Mouse (Mus musculus): ENCODE results near the gene Tmem177.
A peak's percentile ranks its signal among the peaks of the same experiment; 100 is the strongest.

The Tmem177 gene

GRCm38 (mm10) chr1:119912953-119913814, at the start of gene Tmem177:
Gene Tmem177, minus strand, starts transcription at chr1:119913208.
- peak; percentile 98 for DNase-seq

DNA sequence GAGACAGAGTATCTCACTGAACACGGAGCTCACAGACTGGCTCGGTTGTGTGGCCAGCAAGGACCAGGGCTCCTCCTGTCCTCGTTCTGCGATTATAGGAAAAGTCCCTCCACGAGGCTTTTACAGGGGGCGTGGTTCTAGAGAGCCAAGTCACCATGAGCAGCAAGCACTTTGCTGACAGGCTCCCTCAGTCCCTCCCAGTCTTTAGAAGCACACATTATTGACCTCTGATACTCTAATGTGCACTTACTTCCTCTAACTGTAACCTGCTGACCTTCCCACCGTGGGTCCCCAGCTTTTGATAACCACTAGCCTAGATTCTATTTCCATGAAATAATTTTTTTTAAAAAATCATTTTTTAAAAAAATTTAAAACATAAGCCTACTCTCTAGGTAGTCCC, 46.9 kb upstream of the Tmem177 start:
- DNase-seq, result no peak

DNA sequence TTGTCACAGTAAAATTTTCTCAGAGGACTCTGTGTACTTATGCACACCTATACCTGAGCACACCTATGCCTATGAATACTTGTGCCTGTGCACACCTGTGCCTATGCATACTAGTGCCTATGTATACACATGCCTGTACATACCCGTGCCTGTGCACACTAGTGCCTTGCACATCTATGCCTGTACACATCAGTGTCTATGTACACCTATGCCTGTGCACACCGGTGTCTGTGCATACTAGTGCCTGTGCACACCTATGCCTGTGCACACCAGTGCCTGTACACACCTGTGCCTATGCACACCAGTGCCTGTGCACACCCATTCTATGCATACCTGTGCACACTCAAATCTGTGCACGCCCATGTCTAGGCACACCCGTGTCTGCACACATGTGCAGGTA, 46.5 kb upstream of the Tmem177 start:
- DNase-seq, result no peak

- DNase-seq, result no peak
Measured at GRCm38 (mm10) chr1:119957716-119958222, 44.8 kb upstream of the Tmem177 start.

- no peak for DNase-seq
Measured at GRCm38 (mm10) chr1:119954680-119955079, 41.7 kb upstream of the Tmem177 start.

GRCm38 (mm10) chr1:119953456-119953855, 40.4 kb upstream of the Tmem177 start:
- DNase-seq, result no peak

DNA sequence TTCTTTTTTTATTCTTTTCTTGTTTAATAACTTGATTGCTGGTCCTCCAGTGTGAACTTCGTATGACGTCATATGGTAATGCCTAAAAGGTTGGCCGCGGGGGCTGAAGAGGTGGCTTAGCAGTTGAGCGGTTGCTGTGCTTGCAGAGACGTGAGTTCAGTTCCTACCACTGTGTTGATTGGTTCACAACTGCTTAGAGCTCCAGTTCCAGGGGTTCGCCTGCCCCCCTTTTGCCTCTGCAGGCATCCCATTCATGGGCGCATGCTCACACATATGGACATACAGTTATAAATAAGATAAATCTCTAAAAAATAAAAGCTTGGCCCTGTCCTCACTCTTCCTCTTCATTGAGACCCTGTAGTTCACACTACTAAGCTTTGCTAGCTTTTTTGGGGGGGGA, 37.1 kb upstream of the Tmem177 start:
- no peak for DNase-seq

DNA sequence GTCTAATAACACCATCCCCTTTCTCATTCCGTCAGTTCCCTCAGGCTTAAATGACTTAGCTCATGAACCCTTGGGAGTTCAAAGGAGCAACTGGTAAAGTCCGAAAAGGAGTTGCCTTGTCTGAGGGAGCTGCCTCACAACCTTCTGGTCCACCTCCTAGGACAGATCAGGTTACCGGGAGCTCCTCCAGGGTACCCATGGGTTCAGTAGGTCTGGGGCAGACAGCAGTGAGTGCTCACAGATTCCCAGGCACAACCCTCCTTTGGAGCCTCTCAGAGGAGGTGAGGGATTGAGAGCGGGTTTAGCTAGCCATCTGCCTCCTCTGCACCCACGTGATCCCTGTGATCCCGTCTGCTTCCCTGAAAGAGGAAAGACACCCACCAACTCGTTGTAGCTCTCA, 23.9 kb upstream of the Tmem177 start:
- DNase-seq, result no peak

- no peak for DNase-seq
Measured at GRCm38 (mm10) chr1:119931421-119932150, 18.6 kb upstream of the Tmem177 start.

DNA sequence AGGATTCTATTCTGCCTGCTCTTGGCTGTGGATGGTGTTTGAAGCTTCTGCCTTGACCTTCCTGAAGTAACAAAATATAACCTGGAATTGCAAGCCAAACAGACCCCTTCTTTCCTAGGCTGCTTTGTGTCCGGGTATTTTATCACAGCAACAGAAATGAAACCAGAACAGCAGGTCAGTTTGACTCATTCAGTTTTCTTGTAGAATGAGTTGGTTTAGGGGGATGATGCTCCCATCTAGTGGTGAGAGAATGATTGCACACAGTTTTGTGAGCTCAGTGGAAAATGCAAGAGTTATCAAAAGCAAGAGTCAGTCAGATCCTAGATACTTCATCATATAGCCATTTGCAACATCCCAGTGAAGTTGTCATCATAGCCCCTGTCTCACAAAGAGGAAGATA, 16.7 kb upstream of the Tmem177 start:
- no peak for DNase-seq

DNA sequence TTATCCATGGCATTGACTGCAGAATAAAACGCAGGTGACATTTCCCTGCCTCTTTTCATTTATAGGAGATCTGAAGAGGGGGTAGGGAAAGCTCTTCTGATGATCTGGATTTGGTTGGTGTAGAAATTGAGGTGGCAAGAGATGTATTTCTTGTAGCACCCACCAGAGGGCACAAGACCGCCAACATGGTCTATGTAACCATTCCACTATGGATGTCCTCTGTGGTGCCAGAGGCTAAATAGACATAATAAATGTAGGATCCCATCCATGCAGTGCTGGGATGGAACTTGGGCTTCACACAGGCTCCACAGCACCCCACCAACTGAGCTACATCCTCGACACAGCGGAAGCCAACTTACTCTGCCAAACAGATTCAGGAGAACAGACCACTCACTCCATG, 6.3 kb upstream of the Tmem177 start:
- peak; percentile 36 for DNase-seq

DNA sequence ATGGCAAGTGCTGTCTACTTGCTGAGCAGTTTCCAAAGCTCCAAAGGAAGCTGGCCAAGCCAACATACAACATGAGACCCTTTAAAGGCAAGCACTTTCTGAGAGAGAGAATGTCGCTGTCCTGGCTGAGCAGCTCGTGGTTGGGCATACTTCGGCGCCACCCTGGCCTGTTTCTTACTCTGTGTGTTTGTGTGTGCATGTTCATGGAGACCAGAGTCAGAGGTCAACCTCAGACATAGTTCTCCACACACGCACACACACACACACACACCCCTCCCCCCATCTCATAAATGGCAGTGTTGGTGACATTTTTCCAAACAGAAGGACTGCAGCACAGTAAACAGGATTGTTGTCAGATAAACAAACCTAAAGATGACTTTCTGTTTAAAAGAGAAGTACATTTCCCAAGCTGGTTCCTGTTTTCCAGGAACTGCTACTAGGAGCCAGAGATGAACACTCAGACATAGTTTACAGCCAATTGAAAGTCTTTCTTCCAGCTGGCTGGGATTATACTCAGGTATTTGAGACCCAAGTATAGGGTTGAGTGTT, 3.9 kb upstream of the Tmem177 start:
- no peak for DNase-seq

DNA sequence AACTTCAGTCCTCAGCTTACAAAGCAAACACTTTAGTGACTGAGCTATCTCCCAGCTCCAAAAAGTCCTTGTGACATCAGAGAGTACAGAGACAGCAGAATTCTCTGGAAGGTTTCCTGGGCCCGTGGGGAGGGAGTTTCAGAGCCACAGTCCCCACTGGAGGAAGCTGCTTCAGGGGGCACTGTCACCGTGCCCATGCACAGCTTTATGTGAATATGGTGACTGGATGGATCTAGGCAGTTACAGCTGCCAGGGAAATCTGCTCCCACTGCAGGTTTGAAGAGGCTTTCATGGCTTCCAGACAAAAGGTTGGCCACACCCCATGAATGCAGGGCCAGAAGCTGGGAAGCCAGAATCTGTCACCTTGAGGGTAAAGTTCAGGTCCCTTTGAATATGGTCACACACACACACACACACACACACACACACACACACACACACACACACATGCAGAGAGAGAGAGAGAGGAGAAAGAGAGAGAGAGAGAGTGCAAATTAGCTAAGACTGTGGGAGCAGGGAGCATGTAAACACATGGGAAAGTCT, 5.7 kb downstream of the Tmem177 start:
- DNase-seq, result no peak

- DNase-seq, result no peak
Measured at GRCm38 (mm10) chr1:119903231-119903620, 9.8 kb downstream of the Tmem177 start.

GRCm38 (mm10) chr1:119902551-119903230, 10.3 kb downstream of the Tmem177 start:
- DNase-seq, result no peak

- no peak for DNase-seq
Measured at GRCm38 (mm10) chr1:119899195-119900123, 13.5 kb downstream of the Tmem177 start.

DNA sequence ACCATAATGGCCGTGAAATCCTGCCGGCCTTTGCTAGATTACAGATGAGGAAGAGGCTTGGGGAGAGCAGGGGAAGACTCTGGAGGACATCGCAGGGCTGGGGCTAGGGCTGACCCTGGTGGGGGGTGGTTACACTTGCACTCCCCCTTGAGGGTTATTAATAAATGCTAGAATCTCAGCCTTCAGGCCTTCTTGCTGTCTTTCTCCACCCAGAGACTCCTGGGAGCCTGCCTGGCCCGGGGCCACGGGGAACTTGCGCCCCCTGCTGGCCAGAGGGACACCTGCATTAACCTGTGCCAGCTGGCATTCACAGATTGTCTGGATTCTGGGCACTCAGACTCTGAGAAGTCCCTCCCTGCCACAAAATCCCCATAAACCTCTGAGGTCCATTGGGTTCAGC, 18.1 kb downstream of the Tmem177 start:
- peak; percentile 69 for DNase-seq

- no peak for DNase-seq
Measured at GRCm38 (mm10) chr1:119893600-119893999, 19.4 kb downstream of the Tmem177 start.

DNA sequence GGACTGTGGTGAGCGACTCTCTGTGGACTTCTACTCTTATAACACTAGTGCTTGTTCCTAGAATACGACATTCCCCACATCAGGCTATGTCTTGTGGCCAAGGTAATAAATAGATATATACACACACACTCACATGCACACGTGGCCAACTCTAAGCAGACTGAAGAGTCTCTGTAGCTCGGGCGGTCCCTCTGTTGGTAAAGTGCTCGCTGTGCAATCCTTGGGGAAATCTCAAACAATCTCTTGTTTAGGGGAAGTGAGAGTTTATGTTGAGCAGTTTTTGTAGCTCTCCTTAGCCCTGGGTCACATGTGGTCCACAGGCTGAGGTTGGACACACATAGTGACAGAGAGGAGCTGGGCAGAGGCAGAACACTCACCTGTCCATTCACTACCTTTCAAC, 20.1 kb downstream of the Tmem177 start:
- no peak for DNase-seq

DNA sequence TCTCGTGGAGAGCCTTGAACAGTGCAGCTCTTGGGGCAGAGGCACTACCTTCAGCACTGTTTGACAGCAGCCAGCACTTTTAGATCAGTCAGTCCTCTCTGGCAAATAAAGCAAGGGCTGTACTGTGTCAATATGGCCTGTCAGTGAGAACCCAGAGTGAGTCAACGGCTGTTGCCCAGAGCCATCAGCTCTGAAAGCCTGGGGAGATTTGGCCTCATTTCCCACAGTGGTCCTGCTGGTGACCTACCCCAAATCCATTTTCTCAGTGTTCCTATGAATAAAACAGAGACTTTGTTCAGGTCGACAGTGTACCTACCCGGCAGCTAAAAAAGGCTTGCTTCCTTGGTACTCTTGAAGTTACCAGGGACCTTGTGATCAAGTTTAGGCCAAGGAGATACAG, 21.1 kb downstream of the Tmem177 start:
- no peak for DNase-seq

- no peak for DNase-seq
Measured at GRCm38 (mm10) chr1:119891149-119891548, 21.9 kb downstream of the Tmem177 start.

DNA sequence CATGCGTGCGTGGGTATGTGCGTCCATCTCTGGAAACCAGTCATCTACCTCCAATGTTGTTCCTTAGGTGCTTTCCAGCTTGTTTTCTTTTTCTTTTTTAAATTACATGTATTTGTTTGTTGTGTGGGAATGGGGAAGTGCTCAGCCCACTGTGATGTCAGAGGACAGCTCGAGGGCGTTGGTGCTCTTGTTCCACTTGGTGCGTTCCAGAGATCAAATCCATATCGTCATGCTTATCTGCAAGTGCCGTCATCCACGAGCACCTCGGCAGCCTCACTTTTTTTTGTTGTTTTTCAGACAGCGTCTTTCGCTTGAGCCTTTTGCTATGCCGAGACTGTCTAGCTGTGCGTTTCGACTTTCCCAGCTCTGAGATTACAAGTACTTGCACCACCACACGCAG, 23.7 kb downstream of the Tmem177 start:
- DNase-seq, result no peak
